Mouse (Mus musculus): Measurements from ENCODE around the gene Pced1a.
"Not testable (repeated sequence)": the region's sequence is repeated elsewhere in the genome, so short reads cannot be mapped to it uniquely, and the experiment has no call there.

The Pced1a gene

DNA sequence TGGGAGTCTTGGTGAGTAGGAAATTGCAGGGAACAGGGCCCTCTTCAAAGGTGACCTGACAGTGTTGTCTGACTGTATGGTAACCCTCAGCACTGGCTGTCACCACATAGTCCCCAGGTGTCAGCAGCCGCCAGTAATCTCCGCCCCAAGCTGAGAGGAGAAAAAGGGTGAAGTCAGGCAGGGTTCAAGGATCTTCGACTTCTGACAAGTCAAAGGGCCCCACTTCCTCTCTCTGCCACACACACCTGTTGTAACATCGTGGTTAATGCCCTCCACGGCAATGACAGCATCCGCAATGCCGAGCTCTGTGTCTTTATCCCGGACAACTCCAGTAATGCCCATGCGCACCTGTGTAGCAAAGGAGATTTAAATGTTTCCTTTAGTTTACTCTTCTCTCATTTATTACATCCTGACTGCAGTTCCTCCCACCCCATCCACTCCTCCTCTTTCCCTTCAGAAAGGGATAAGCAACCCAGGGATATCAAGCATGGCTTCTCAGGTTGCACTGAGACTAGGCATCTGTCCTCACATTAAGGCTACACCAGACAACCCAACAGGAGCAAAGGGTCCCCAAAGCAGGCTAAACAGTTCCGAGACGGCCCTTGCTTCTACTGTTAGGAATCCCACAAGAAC lies 33.4 kb downstream of the Pced1a start:
- no peak for DNase-seq (ENCODE audit: low spot score in 2 of 2)

DNA sequence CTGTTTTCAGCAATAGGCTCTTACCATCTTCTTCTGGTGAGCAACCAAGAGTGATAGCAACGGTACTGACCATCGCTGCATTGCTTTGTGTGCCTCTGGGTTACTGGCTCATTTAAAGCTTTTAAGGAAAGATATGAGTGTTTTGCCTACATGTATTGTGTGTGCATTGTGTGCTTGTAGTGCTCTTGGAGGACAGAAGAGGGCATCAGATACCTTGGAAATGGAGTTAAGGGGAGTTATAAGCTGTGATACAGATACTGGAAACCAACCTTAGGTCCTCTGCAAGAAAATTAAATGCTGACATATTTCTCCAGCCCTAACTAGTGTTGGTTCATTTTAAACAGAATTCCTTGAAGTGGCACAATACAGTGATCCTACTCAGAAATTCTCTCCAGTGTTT lies 35.7 kb downstream of the Pced1a start:
- DNase-seq (ENCODE audit: low spot score in 2 of 2), result no peak

- DNase-seq (ENCODE audit: low spot score in 2 of 2), result no peak
Observed at GRCm38 (mm10) chr2:130386212-130386611, 38.3 kb downstream of the Pced1a start.

- no peak for DNase-seq (ENCODE audit: low spot score in 2 of 2)
Observed at GRCm38 (mm10) chr2:130383895-130384294, 40.6 kb downstream of the Pced1a start.

GRCm38 (mm10) chr2:130383205-130383604 lies 41.3 kb downstream of the Pced1a start:
- no peak for DNase-seq (ENCODE audit: low spot score in 2 of 2)

DNA sequence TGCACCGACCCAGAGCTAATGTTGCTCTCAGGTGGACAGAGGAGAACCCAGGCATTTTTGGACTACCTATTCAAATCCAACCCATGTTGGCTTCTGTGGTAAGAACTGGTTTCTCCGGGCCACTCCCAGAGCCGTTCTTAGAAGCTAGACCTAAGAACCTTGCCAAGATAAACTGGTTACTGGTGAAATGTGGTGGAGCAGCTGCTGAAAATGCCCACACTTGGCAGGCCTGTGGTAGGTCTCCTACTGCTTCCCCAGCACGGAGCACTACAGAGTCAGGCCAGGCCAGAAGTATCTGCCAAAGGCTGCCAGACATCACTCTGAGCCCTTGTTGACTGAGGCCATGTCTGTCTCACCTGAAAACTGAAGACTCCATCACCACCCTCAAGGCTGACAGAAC lies 49.5 kb downstream of the Pced1a start:
- DNase-seq (ENCODE audit: low spot score in 2 of 2), result no peak

- DNase-seq (ENCODE audit: low spot score in 2 of 2), result not testable (repeated sequence)
Observed at GRCm38 (mm10) chr2:130373026-130373425, 51.5 kb downstream of the Pced1a start.

GRCm38 (mm10) chr2:130367386-130367785 lies 57.1 kb downstream of the Pced1a start:
- DNase-seq (ENCODE audit: low spot score in 2 of 2), result no peak

Data from urinary bladder, postnatal 36 days (tissue).